Mouse (Mus musculus) cerebellum, postnatal 10 days (tissue): ENCODE data around the gene Zfp950.

ENCODE experiments used
- DNase-seq, 2 experiments: peaks; one replicate each; pipeline ENCODE4 v3.0.0; 2021; ENCODE audit warnings: mixed read lengths in 2 of 2

The Zfp950 gene

GRCm38 (mm10) chr19:61056783-61057410 lies 83.7 kb downstream of the Zfp950 start:
- no peak for DNase-seq

DNA sequence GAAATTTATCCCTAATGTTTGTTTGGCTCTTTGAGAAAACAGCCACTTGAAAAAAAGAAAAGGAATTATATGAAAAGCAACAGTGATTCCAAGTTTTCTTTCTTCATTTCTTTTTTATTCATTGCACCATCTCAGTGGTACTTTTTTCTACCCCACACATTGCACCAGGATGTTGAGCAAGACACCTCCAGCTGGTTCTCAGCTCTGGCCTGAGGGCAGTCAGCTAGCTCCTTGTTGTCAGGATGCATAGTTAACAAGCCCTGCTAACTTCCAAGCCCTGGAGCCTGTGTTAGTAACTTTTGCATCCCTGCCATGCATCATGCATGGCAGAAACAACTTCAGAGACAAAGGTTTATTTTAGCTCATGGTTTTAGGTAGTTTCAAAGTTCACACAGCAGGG lies 87.9 kb downstream of the Zfp950 start:
- no peak for DNase-seq

DNA sequence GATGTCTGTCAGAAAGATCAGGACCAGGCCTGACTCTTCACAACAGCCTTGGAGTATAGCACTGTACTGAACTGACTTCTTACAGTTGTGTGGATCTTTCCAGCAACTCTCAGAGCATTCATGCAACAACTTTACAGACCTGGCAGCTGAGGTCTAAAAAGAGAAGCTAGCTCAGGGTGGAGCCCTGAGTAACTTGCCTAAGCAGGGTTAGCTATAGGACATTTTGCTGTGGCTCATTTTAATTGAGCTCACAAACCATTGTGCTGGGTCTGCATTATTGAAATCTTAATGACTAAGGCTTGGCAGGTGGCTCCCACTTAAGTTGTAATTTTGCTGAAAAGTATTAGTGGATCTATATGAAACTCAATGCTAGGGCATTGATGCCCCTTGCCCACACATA lies 88.6 kb downstream of the Zfp950 start:
- no peak for DNase-seq

DNA sequence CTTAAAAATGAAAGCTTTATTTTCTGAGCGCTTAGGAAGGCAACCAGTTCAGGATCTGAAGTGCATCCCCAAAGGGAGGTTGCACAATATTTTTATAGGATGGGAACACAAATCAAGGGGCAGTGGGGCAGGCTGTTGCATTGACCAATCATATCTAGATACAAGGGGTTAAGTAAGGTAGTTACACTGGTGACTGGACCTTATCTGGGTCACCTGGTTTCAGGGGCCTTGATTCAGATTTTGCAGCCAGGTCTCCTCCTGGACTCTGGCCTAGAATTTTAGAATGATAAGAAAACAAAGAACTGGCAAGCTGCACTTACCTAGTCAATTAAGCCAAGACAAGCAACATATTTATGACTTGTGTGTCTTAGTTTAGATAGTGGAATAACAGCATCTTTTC lies 89.5 kb downstream of the Zfp950 start:
- no peak for DNase-seq

DNA sequence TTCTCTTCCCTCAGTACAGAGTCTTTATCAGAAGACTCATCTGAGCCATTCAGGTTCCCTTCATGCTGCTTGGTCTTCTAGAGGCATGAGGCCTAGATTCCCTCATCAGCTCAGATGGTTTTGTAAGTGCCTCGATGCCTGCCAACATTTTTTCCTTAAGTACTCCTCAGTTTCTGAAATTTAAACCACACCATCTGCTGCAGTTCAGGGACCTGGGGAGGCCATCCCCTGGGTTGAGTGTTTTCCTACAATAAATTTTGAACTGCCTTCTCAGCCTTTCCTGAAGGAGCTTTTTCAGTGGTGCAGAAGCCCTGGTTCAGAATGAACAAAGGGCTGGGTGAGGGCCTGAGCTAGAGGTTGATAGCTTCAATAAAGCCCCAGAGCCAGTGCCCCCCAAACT lies 91.2 kb downstream of the Zfp950 start:
- peak in 1 of 2 experiments; percentile 6 for DNase-seq

DNA sequence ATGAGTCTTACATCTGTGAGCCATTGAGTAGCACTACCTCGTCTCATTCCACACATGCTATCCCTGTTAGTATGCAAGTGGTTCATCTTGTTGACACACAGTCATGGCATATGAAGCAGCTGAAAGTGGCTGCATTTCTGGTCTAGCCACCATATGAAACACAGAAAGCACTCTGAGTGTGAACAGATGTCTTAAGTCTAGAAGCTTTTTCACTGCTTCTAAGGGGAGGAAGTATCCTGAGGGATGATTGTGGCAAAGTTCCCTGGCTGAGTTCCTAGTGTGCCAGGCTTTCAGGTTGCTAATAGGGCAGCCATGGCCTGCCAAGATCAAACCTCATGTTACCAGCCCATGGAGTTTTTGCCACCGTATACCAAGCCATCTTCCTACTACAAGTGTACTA lies 92.0 kb downstream of the Zfp950 start:
- DNase-seq: peak; percentile 59 to 61

GRCm38 (mm10) chr19:61039151-61039550 lies 101.5 kb downstream of the Zfp950 start:
- DNase-seq: no peak

DNA sequence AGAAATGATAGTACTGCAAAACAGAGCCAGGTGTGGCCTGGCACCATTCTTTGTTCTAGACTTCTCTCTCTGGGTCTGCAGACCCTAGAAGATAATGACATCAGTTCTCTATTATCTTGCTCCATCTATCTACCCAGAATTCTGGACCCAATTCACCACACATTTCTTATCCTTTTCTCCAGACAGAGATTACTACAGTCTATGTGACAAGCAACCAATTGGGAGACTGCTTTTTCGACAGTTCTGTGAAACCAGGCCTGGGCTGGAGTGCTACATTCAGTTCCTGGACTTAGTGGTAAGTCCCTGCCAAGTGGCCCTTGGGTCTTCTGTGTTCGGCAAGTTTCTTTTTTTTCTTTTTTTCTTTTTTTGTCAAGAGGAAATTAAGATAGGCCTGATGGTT lies 109.1 kb downstream of the Zfp950 start:
- DNase-seq: no peak

- DNase-seq: peak; percentile 11 to 12
Observed at GRCm38 (mm10) chr19:61021939-61022566, 118.6 kb downstream of the Zfp950 start.

GRCm38 (mm10) chr19:61021502-61021901 lies 119.1 kb downstream of the Zfp950 start:
- DNase-seq: no peak

- DNase-seq: no peak
Observed at GRCm38 (mm10) chr19:61017477-61018266, 123.0 kb downstream of the Zfp950 start.

GRCm38 (mm10) chr19:61009266-61009665 lies 131.4 kb downstream of the Zfp950 start:
- no peak for DNase-seq
